Mouse (Mus musculus) ovary, postnatal 10 days (tissue): ENCODE data around the gene C1qbp.

Experiments used
- DNase-seq: peaks from one replicate; pipeline ENCODE4 v3.0.0; 2022; ENCODE audit warnings: low spot score

Gene C1qbp

DNA sequence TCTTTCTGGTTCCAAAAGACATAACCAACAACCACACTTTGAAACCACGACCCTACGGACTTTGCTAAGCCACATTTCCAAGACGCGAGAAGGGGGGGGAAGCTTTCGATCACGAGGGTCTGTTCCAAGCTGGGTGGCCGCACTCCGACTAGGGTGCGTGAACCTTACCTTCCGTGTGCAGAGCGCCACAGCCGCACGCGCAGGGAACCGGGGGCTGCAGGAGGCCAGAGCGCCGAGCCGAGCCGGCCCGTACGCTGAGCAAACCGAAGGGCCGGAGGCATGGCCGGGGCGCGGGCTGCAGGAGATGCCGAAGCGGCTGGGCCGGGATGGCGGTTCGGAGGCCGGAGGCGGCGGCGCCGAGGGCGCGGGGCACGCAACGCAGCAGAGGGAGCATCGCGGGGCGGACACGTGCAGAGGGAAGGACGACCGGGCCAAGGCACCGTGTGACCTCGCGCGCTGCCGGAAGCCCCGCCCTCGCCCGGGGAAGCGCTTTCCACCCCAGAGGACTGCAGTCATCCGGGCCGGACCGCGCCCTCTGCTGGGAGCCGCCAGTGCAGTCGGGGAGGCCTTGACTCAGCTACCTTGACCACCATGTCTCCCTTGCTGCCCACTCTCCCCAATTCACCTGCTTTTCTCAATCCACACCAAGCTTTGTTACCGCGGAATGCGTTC lies at the start of gene C1qbp:
Gene C1qbp (minus strand): TSS at position 470 of the 672 bp plus-strand sequence.
- peak; percentile 93 for DNase-seq

DNA sequence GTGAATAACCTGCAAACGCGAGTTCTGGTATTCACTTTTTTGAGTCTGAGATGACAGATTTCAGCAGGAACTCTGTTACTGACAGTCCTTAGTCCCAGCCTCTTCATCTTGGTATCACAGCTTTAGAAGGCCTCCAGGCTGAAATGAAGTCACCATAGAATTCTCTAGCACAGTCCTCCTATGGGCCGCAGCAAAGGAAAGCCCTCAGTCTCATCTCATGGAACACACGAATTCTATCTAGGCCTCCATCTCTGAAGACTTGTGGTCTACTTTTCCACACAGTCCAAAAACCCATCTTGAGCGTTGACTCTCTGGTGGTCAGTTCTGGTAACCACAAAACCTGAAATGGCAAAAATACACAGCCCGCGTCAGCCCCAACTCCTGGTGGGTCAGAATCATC lies 49.2 kb upstream of the C1qbp start:
- no peak for DNase-seq

DNA sequence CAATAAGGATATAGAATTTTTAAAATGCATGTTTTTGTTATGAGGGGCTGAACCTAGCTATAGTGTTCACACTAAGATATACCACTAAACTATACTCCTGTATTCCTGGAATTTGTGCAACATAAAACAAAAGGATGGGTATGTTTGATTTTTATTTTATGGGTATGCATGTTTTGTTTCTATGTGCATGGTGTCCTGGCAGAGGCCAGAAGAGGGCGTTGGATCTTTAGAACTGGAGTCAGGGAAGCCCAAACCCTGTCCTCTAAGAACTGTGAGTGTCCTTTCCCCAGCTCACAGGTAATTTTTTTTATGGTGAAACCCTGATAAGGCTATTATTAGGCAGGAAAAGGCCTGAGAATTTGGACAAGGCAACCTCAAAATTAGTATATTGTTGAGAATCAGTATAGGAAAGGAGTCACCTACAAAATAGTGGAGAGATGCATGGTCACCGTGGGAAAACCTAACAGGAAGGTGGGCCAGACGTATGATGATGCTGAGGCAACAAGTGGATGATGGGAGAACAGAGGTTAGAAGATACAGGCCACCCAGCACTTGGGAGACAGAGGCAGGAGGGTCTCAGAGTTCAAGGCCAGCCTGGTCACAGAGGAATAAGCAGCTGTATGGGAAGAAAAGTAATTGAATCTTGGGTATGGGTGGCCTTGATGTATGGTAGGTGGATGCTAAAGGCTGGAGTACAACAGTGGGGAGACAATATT lies 46.7 kb upstream of the C1qbp start:
- no peak for DNase-seq

DNA sequence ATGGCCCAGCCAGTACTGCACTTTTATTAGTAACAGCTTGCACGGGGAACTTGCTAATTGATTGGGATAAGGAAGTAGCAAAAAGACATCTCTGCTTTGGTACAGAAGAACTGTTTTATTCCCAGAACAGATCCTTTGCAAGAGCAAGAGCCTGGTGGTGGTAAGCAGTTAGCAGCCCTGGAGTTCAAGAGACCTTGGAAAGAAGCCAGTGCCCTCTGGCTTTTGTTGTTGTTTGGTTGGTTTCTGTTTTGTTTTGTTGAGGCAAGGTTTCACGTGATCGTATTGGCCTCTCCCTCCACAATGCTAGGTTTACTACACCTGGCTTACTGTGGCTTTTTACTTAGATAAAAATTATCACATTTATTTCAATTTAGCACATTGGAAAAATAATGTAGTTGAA lies 45.5 kb upstream of the C1qbp start:
- DNase-seq = no peak

DNA sequence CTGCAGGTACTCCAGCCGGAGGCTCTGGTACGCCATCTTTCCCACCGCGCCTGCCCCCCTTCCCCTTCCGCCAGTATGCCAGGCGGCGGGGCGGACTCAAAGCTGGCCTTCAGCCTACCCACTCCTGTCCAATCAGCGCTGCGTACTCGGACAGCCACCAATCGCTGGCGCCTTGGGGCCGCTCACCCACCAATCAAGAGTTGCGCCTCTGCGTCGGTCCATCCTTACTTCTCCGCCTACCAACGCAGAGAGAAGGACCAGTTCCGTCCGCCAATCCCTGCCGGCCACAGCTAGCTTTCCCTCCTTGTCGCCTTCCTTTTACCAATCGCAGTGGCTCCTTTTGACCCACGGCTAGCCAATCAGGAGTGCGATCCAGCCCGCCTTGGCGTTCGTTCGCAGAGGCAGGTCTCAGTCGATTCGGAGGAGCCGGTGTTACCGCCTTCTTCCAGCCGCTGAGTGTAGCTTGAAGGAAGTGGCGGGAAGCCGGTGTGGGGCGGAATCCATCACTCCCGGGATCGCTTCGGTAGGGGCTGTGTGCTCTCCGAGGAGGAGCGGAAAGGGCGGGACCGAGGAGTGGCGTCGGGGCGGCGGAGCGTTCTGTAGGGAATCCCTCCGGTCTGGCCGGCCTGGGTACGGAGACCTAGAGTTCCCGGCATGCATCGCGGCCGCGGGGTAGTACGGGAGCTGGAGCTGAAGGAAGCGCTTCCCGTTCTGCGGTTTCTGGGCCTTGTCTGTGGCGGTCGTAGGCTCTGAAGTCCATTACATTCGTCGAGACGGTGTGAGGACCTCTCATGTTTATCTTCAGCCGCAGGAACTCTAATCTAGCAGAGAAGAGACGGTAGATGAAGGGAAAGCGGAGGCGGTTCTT lies 36.6 kb upstream of the C1qbp start, which contains the start of the genes Mis12 and Derl2:
Gene Mis12 (plus strand): TSS at position 411 of the 868 bp plus-strand sequence.
Gene Derl2 (minus strand): TSS at position 641 of the 868 bp plus-strand sequence.
- DNase-seq = peak; percentile 94

DNA sequence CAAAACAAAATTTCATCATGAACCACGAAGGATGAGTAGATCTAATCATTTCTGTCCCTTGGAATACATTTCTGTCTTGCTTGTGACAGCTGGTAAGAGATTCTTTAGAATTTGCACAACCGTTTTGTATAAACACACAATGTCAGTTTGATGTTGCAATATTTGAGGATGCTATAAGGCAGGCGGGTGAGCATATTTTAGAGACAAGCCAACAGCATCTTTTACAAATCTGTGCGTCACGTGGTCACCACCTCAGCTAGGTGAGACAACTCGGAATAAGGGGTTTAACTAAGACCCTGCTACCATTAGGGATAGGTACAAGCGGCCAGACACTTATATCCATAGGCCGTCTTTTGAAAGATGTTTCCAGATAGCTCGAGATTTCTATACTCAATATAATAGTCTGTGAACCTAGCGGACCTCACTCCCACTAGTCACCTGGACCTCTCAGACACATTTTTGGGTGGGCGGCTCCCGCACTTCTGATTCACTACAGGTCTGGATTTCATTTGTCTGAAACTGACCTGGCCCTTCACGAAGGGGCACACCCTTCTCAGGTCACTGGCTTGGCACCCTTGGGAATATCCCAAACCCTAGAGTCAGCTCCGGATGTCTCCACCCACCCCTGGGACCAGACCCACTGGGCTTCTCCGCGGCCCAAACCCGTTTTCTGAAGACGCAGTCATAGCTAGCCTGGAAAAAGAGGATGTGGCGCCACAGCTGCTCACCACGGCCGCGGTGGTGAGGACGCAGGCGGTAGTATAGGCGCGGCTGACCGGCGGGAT lies 35.8 kb upstream of the C1qbp start:
- no peak for DNase-seq

DNA sequence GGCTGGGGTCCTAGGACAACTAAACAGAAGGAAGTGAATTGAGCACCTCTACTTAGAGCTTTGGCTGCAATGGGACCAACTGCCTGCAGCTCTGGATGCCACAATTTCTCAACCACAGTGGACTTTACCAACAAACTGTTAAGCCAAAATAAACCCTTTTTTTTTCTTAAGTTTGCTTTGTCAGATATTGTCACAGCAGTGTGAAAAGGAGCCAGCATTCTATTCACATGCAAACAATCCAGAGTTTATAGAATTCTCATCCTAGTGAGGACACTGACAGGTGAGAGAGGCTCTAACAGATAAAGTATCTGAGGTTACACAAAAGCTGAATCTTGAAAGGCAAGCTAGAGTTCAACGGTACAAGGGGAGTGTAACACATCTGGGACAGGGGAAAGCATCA lies 34.2 kb upstream of the C1qbp start:
- DNase-seq = no peak

DNA sequence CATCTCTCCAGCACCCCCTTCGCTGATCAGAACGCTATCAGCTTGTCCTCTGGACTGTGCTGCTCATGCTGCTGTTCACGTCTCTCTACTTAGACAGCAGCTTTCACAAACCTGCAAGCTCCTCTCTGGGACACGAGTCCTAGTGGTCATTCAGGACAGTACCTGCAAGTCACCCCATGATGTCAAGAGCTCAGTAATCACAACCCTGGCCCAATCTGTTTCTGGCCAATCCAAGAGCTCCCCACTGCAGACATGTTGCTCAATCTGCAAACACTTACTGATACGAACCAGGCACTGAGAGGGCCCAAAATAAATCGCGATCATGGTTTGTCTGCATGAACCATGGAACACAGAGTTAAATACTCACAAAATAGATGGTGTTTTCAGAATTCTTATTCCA lies 29.9 kb upstream of the C1qbp start:
- DNase-seq = no peak

DNA sequence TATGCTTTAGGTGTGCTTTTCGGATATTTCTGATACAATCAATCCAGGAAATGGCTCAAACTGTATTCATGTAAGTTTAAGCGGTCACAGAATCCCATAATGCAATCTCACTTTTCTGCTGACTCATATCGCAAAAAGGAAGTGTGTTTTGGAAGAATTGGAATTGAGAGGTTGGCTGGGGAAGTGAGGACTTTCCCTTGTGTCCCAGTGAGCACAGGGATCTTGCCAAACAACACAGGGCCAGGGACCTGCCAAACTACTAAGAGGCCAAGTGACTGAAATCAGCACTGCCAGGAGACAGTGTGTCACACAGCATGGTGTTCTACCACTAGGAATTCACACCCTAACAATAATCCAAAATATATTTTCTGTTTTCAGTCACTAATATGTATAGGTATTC lies 25.5 kb upstream of the C1qbp start:
- DNase-seq = no peak

DNA sequence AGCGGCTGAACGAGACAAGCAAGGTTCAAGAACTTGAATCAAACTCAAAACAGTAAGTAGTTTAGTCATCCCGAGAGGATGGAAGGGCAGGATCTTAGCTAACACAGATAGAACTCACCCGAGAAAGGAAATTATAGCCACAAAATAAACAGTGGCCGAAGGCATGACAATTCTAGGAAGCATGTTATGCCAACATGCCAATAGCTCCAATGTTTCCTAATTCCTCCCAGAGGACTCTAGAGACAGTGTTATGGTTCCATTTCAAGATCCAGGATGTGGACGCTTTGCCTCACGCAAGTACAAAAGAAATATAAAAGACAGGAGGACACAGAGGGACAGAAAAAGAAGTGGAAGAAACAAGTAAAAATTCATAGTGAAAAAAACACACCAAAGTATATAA lies 25.0 kb upstream of the C1qbp start:
- DNase-seq = no peak

DNA sequence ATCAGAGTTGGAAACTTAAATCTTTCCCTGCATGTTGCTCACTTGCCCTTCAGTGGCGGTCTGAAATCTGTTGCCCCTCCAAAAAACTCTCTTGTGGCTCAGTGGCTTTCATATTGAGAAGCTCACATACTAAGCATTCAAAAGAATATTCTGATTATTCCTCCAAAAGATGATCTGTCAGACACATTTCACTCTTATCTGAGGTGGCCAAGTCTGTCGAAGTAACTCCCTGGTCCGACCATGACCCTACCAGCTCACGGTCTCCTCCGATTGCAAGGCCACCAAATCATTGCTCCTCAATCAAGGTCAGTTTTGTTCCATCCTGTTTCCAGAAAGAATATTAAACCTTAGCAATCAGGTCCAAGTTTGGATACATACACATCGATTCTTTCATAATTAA lies 24.2 kb upstream of the C1qbp start:
- DNase-seq = no peak

DNA sequence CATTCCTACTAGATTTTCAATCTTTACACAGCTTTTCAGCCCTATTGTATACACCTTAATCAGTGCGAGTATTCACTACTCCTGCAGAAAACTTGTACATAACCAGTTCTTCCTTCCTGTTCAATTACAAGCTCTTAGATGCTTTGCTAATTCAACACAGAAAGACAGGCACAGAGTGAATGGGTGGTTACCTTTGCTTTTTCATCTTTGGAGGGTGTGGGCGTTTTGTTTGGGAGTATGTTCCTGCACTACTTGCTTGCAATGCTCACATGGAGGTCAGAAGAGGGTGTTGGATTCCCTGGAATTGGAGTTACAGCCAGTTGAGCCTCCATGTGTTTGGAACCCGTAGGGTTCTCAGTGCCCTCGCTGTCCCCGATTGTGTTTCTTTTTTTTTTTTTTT lies 22.2 kb upstream of the C1qbp start:
- no peak for DNase-seq

DNA sequence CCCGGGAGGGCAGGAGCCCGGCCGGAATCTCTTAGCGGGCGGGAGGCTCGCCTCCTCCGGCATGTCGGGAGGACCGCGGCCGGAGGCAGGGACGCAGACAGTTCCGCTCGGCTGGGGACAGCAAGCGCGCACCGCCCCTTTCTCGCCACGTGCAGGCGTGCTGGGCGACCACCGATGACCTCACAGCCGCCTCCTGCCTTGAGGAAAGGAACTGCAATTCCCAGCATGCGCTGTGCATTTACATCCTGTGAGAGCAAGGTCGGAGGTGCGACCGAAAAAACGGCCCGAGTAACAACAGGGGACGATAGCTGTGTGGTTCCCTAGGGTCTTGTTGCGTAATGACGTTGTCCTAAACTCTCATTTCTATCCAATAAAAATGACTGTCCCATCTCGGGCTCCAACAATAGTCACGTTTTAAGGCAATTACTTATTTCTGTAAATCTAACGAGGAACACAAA lies 21.5 kb upstream of the C1qbp start, which contains the start of gene Dhx33:
Gene Dhx33 (minus strand): TSS at position 122 of the 458 bp plus-strand sequence.
- DNase-seq = peak; percentile 82

DNA sequence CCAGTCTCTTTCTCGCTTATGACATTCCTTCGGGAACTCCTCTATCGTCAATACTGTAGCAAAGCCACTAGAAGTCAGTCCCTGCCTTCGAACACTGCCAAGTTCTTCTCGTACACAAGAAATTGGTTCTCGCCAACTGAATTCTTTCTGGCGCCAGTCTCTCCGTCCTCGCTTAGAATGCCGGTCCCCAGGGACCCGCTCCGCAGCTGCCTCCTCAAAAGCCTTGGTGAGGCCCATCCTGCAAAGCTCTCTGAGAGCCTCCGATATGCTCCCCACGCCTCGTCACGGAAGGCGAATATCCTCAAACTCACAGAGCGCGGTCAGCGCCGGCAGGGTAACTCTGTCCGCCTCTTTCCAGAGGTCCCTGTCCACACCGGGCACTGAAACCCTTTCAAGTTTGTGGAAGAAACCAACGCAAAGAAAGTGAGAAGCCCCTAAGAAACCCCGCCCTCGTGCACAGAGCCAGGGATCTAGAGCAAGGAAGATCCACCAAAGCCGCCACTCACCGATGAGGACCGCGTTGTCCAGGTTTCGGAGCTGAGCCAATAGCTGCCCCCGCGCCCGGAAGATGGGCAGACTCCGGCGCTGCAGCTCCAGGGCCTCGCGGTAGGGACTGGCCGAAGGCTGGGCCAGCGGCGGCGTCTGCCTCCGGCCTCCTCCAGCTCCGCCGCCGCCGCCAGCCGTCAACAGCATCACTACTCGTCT lies 20.9 kb upstream of the C1qbp start:
- DNase-seq = no peak

DNA sequence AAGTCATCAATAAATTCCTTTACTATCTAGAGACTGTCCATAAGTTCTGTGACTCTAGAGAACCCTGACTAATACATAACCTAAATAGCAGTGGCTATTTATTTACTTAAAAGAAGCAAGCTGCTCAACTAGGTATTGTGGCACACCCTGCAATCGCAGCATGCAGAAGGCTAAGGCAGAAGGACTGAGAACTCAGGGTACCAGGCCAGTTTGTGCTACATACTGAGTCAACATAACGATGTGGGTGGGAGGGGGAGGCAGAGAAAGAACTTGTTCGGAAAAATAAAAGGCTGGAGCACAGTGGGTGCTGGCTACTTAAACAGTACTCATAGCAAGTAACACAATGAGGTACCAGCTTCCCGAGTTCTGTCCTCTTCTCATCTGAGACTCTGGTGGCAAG lies 18.3 kb upstream of the C1qbp start:
- DNase-seq = no peak

DNA sequence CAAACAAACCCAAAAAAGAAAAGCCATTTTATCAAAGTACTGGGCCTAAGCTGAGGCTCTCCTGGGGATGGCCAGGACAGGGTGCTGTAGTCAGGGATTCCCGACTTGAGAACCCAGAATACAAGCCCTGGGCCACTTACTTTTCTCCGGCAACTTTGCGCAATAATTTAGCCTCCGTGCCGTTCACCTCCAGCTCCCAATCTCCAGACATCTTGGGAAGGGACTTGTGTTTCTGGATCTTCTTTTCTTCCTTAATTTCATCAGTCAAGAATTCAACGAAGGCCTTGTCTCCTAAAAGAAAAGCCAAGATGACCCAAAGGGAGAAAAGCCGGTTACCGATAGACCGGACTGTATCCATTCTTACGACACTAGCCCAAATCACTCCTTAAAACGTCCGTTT lies 796 bp downstream of the C1qbp start:
- no peak for DNase-seq

DNA sequence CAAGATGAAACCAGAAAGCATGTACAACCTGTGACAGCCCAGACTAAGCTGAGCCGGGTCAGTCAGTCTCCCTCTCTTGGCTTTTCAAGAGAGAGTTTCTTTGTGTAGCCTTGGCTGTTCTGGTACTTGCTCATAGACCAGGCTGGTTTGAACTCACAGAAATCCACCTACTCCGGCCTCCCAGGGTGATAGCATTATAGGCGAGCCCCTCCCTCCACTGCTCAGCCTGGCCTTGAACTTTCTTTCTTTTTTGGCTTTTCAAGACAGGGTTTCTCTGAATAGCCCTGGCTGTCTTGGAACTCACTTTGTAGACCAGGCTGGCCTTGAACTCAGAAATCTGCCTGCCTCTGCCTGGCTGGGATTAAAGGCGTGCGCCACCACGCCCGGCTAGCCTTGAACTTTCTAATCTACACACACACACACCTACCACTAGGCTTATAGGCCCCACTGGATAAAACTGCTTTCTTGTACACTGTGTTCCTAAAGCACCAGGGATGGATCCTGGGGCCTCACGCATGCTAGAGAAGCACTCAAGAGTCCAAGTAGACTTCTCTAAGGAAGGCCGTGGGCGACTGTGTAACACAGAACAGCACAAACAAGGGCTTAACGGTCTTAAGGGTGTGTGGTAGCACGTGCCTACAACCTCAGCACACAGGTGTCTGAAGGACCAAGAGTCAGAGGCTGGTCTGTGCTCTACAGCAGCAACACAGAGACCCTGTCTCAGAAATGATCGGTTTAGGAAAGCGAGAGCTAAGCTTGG lies 1.9 kb downstream of the C1qbp start:
- DNase-seq = no peak

DNA sequence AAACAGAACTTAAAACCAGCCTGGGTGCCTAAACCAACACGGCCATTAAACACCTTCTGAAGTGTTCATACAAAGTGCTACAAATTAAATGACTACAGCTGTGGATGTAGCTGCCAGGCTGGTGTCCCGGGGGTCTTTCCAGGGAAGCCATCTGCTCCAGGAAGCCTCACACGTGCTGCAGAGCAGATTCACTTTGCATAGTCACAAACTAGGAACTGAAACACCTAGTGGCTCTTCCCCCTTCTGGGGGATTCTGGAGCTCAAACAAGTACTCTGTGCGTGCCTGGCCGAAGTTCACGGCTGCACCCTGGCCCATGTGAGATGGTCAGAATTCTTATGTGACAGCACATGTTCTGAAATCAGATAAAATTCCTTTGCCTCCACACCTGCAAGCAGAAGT lies 2.6 kb downstream of the C1qbp start:
- DNase-seq = no peak

DNA sequence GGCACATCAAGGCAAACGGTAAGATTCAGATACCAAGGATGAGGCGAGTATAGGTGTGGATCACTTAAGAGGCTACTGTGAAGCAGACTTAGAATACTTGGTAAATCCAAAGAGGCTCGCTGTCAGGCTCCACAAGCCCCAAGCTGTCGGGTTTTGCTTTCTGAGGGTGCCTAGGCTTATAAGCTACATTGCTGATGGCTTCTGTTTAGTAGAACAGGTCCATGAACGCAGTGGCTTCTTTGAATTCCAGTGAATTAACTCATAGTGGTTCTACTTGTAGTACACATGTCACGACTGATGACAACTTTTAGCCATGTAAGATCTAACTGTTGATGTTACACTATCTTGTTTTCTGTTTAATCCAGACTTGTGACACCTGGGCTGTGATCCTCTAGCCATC lies 5.5 kb downstream of the C1qbp start:
- DNase-seq = no peak

DNA sequence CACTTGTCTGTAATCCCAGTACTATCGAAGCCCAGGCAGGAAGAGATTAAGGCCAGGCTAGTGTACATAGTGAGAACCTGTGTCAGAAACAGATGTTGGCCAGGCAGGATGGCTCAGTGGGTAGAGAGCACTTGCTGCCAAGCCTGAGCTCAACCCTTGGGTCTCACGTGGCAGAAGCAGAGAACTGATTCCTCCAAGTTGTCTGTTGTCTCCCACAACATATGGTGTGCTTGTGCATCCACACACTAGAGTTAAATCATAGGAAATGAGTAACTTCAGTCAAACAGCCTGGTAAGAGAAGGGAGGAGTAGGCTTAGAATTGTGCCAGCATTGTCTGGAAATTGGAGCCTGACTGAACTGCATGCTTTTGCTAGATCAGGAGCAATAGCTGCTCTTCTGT lies 7.6 kb downstream of the C1qbp start:
- no peak for DNase-seq
